Mouse (Mus musculus): ENCODE measurements around the gene Klhl20. TPM values are rescaled to one million over a fixed set of nuclear protein-coding genes. Genes with fewer than 3 reads are reported as not detected.

Gene Klhl20
- polyA plus RNA-seq, 1 experiment from 2014 or later, result 16.0 TPM

- no peaks in the 10 kb centered on the region for H3K9me3 ChIP-seq
- peak within 1 kb of the TSS; percentile 69 for H3K27ac ChIP-seq
- peak within 1 kb of the TSS; percentile 74 for H3K9ac ChIP-seq
- peak within 1 kb of the TSS; percentile 86 for H3K4me2 ChIP-seq
- H3K36me3 ChIP-seq, result peaks cover 6% of the 10 kb centered on the region
- H3K4me1 ChIP-seq, result peaks cover 34% of the 10 kb centered on the region
- no peaks in the 10 kb centered on the region for H3K27me3 ChIP-seq
- peak within 1 kb of the TSS; percentile 70 for H3K4me3 ChIP-seq
- ATAC-seq (ENCODE audit: borderline replicate concordance, extremely low read depth, low FRiP score, low TSS enrichment), result peak; percentile 97
- under 1% methylated on average over 57 of the region's 57 CpGs for WGBS
Observed at GRCm38 (mm10) chr1:161070352-161071271, 60.7 kb downstream of the Klhl20 start, which contains the start of the genes Dars2 and Cenpl. TSS of gene Dars2 (minus strand) at chr1:161070658. TSS of gene Cenpl (plus strand) at chr1:161070713.

GRCm38 (mm10) chr1:161063351-161063750 lies 68.0 kb downstream of the Klhl20 start:
- 64% methylated on average over 1 of the region's 1 CpGs for WGBS
- no peak for ATAC-seq (ENCODE audit: borderline replicate concordance, extremely low read depth, low FRiP score, low TSS enrichment)
- Histone ChIP-seq H3K27ac (no peak overlapping the region), H3K27me3 (no peaks in the 10 kb centered on the region), H3K4me3 (no peak overlapping the region), H3K4me2 (no peak overlapping the region), H3K36me3 (peaks cover 11% of the 10 kb centered on the region), H3K9ac (no peak overlapping the region), H3K9me3 (no peaks in the 10 kb centered on the region), H3K4me1 (no peaks in the 10 kb centered on the region)

GRCm38 (mm10) chr1:161057164-161057563 lies 74.1 kb downstream of the Klhl20 start:
- no peak for ATAC-seq (ENCODE audit: borderline replicate concordance, extremely low read depth, low FRiP score, low TSS enrichment)
- Histone ChIP-seq H3K4me2 (no peak overlapping the region), H3K27me3 (no peaks in the 10 kb centered on the region), H3K4me3 (no peak overlapping the region), H3K4me1 (no peaks in the 10 kb centered on the region), H3K9me3 (no peaks in the 10 kb centered on the region), H3K9ac (no peak overlapping the region), H3K36me3 (peaks cover 23% of the 10 kb centered on the region), H3K27ac (no peak overlapping the region)
- WGBS, result 93% methylated on average over 1 of the region's 1 CpGs

- H3K27me3 ChIP-seq, result no peaks in the 10 kb centered on the region
- H3K9me3 ChIP-seq, result no peaks in the 10 kb centered on the region
- no peaks in the 10 kb centered on the region for H3K4me1 ChIP-seq
- peaks cover 39% of the 10 kb centered on the region for H3K36me3 ChIP-seq
- no peak overlapping the region for H3K9ac ChIP-seq
- no peak for ATAC-seq (ENCODE audit: borderline replicate concordance, extremely low read depth, low FRiP score, low TSS enrichment)
- H3K4me2 ChIP-seq, result no peak overlapping the region
- WGBS, result 75% methylated on average over 3 of the region's 3 CpGs
- no peak overlapping the region for H3K27ac ChIP-seq
- H3K4me3 ChIP-seq, result no peak overlapping the region
Observed at GRCm38 (mm10) chr1:161046972-161047371, 84.3 kb downstream of the Klhl20 start.

- ATAC-seq (ENCODE audit: borderline replicate concordance, extremely low read depth, low FRiP score, low TSS enrichment), result no peak
- H3K4me3 ChIP-seq, result no peak overlapping the region
- H3K9me3 ChIP-seq, result no peaks in the 10 kb centered on the region
- peaks cover 6% of the 10 kb centered on the region; the same call in 1 of the 2 replicates for H3K4me1 ChIP-seq
- no peak overlapping the region for H3K4me2 ChIP-seq
- no peak overlapping the region for H3K27ac ChIP-seq
- H3K27me3 ChIP-seq, result no peaks in the 10 kb centered on the region
- 83% methylated on average over 7 of the region's 7 CpGs for WGBS
- no peak overlapping the region for H3K9ac ChIP-seq
- H3K36me3 ChIP-seq, result peaks cover 39% of the 10 kb centered on the region
Observed at GRCm38 (mm10) chr1:161041261-161042020, 89.9 kb downstream of the Klhl20 start.

DNA sequence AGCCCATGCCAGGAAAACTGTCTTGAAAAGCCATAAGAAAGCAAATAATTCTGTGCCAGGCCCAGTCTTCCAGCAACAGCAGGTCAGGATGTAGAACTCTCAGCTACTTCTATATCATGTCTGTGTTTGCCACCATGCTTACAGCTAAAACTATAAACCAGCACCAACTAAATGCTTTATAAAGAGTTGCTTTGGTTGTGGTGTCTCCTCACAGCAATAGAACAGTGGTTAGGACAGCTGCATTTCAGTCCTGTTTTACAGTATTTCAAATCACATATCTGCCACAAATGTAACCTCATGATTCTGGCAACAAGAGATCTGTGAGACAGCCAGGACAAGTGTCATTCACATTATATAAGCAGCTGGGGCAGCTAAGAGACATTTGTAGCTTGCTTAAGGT lies 90.5 kb downstream of the Klhl20 start:
- Histone ChIP-seq H3K4me2 (no peak overlapping the region), H3K9me3 (no peaks in the 10 kb centered on the region), H3K4me1 (peaks cover 6% of the 10 kb centered on the region; the same call in 1 of the 2 replicates), H3K27me3 (no peaks in the 10 kb centered on the region), H3K27ac (no peak overlapping the region), H3K36me3 (peaks cover 40% of the 10 kb centered on the region), H3K9ac (no peak overlapping the region), H3K4me3 (no peak overlapping the region)
- no peak for ATAC-seq (ENCODE audit: borderline replicate concordance, extremely low read depth, low FRiP score, low TSS enrichment)

DNA sequence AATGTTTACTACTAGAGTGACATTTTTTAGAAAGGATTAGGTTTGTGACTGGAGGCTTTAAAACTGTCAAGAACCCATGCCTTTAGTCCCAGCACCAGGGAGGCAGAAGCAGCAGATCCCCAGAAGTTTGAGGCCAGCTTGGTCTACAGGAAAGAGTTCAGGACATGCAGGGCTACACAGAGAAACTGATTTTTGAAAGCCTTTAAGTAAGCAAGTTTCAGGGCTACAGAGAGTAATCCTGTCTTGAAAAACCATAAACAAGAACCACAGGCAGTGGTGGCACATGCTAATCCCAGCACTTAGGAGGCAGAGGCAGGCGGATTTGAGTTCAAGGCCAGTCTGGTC lies 90.9 kb downstream of the Klhl20 start:
- Histone ChIP-seq H3K4me1 (peaks cover 6% of the 10 kb centered on the region; the same call in 1 of the 2 replicates), H3K9ac (no peak overlapping the region), H3K27me3 (no peaks in the 10 kb centered on the region), H3K27ac (peak overlapping the region; percentile 67), H3K36me3 (peaks cover 39% of the 10 kb centered on the region), H3K4me3 (no peak overlapping the region), H3K4me2 (no peak overlapping the region), H3K9me3 (no peaks in the 10 kb centered on the region)
- WGBS, result 44% methylated on average over 1 of the region's 1 CpGs
- no peak for ATAC-seq (ENCODE audit: borderline replicate concordance, extremely low read depth, low FRiP score, low TSS enrichment)

DNA sequence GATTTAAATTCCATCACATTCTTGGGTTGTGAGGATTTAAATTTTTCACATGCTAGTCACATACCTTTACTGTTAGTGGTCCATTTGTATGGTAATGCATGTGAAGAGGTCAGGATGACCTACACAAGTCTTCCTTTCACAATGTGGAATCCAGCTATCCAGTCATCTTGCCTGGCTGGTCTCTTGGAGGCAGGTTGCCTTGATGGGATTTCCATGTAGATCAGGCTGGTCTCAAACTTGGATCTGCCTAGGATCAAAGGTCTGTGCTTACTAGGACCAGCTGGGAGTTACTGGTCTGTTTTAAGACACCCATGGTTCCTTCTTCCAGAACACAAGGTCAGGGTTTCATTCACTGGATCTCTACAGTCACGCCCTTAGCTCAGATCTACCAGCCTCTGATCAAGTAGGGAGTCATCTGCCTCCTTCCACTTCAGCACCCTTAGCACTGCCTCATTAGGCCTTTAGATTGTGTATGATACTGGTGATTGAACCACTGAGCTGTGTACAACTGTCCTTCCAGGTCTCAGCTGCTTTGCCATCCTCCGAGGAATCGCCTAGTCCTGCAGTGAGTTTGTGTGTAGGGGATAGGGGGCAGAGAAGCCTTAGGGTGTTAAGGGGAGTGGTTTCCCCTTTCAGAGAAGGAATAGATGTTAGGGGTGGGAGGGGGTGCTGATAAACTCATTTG lies 91.4 kb downstream of the Klhl20 start:
- Histone ChIP-seq H3K9me3 (no peaks in the 10 kb centered on the region), H3K9ac (no peak overlapping the region), H3K4me1 (peaks cover 6% of the 10 kb centered on the region; the same call in 1 of the 2 replicates), H3K4me2 (no peak overlapping the region), H3K36me3 (peaks cover 34% of the 10 kb centered on the region), H3K27ac (peak overlapping the region; percentile 67), H3K4me3 (no peak overlapping the region), H3K27me3 (no peaks in the 10 kb centered on the region)
- 8% methylated on average over 3 of the region's 3 CpGs for WGBS
- peak; percentile 53; the same call in 1 of the 2 replicates for ATAC-seq (ENCODE audit: borderline replicate concordance, extremely low read depth, low FRiP score, low TSS enrichment)

DNA sequence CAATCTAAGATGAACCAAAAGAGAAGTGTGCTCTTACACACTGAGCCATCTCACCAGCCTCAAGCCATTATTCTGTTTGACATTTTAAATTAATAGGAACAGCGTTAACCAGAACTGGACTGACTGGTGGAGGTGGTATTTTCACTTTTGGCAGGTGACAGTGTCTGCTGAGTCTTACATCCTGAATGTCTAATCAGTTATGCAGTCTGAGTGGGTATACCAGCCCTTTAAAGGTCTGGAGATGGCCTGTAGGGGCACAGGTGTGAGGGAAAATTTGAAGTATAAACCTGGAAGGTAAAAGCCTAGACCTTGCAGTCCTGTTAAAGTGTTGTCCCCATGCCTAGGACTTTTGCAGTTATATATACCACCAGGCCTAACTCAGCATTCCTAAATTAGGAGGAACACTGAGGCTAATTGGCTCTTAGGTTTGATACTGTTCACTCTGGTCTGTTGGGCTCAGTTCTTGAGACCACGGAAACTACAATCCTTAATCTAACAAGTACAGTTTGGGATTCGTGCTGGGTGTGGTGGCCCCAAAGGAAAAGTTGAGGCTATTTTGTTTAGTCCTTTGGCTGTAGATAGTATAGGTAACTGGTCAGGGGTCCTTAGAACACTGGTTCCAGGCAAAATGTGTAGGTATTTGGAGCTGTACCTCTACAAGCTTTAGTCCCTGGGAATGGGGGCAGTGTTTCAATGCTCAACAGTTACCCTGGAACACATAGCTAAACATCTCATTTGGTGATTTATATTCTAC lies 92.2 kb downstream of the Klhl20 start:
- Histone ChIP-seq H3K27ac (no peak overlapping the region), H3K9ac (no peak overlapping the region), H3K36me3 (peaks cover 27% of the 10 kb centered on the region), H3K4me3 (no peak overlapping the region), H3K4me1 (peaks cover 6% of the 10 kb centered on the region; the same call in 1 of the 2 replicates), H3K9me3 (no peaks in the 10 kb centered on the region), H3K4me2 (no peak overlapping the region), H3K27me3 (no peaks in the 10 kb centered on the region)
- no peak for ATAC-seq (ENCODE audit: borderline replicate concordance, extremely low read depth, low FRiP score, low TSS enrichment)
- 14% methylated on average over 3 of the region's 3 CpGs for WGBS
